Mouse (Mus musculus) c-Kit-positive CD71-positive TER-119-positive erythroid progenitor cells, embryonic 14.5 days (primary cell): Measurements from ENCODE around the gene Btn1a1.

ENCODE experiments used
- DNase-seq: peaks from one replicate; pipeline ENCODE4 v3.0.0-alpha.2; 2013; ENCODE audit warnings: low spot score

Gene Btn1a1

GRCm38 (mm10) chr13:23437908-23438307 lies 27.8 kb downstream of the Btn1a1 start:
- peak; percentile 90 for DNase-seq

GRCm38 (mm10) chr13:23436861-23437822 lies 28.6 kb downstream of the Btn1a1 start:
- DNase-seq = peak; percentile 74

GRCm38 (mm10) chr13:23436231-23436661 lies 29.5 kb downstream of the Btn1a1 start:
- peak; percentile 76 for DNase-seq

GRCm38 (mm10) chr13:23435676-23436075 lies 30.0 kb downstream of the Btn1a1 start:
- peak; percentile 62 for DNase-seq

GRCm38 (mm10) chr13:23435241-23435640 lies 30.5 kb downstream of the Btn1a1 start:
- no peak for DNase-seq

GRCm38 (mm10) chr13:23434426-23434825 lies 31.3 kb downstream of the Btn1a1 start:
- DNase-seq = no peak

GRCm38 (mm10) chr13:23433801-23434200 lies 31.9 kb downstream of the Btn1a1 start:
- no peak for DNase-seq

GRCm38 (mm10) chr13:23433206-23433605 lies 32.5 kb downstream of the Btn1a1 start:
- no peak for DNase-seq

- peak; percentile 99 for DNase-seq
Observed at GRCm38 (mm10) chr13:23432562-23433201, 33.0 kb downstream of the Btn1a1 start.

GRCm38 (mm10) chr13:23431351-23431771 lies 34.3 kb downstream of the Btn1a1 start:
- DNase-seq = peak; percentile 87

GRCm38 (mm10) chr13:23430734-23431133 lies 35.0 kb downstream of the Btn1a1 start:
- DNase-seq = peak; percentile 81

- DNase-seq = no peak
Observed at GRCm38 (mm10) chr13:23429771-23430380, 35.8 kb downstream of the Btn1a1 start.

- peak; percentile 67 for DNase-seq
Observed at GRCm38 (mm10) chr13:23428166-23428993, 37.3 kb downstream of the Btn1a1 start.

- no peak for DNase-seq
Observed at GRCm38 (mm10) chr13:23427401-23427910, 38.2 kb downstream of the Btn1a1 start.

- DNase-seq = peak; percentile 84
Observed at GRCm38 (mm10) chr13:23426922-23427321, 38.8 kb downstream of the Btn1a1 start.

GRCm38 (mm10) chr13:23426335-23426734 lies 39.4 kb downstream of the Btn1a1 start:
- DNase-seq = peak; percentile 86

GRCm38 (mm10) chr13:23425505-23425904 lies 40.2 kb downstream of the Btn1a1 start:
- DNase-seq = peak; percentile 92

GRCm38 (mm10) chr13:23424494-23425325 lies 41.0 kb downstream of the Btn1a1 start:
- peak; percentile 95 for DNase-seq

GRCm38 (mm10) chr13:23424052-23424380 lies 41.7 kb downstream of the Btn1a1 start:
- DNase-seq = no peak

GRCm38 (mm10) chr13:23423286-23424051 lies 42.2 kb downstream of the Btn1a1 start, which contains the start of gene Abt1:
Gene Abt1, minus strand, starts transcription at chr13:23423866.
- peak; percentile 96 for DNase-seq
